Mouse (Mus musculus) heart, embryonic 13.5 days (tissue): ENCODE measurements around the gene Ctsh. TPM values are rescaled to one million over a fixed set of nuclear protein-coding genes. Genes with fewer than 3 reads are reported as not detected.

Experiments
- ATAC-seq: fragments of 200-750 bp; cut with Nextera tagmentation; 2 replicates; pipeline ENCODE4 v1.8.0; 2017; ENCODE audit warnings: moderate TSS enrichment; ENCODE audit not compliant: insufficient number of reproducible peaks, low FRiP score, low TSS enrichment; ENCODE audit errors: extremely low read depth
- H3K27ac ChIP-seq: fragments of 300-500 bp; sonication (generic); replicated peaks from 2 replicates; pipeline ENCODE4 v1.5.1; 2015; ENCODE audit warnings: moderate library complexity, mild to moderate bottlenecking, inconsistent platforms
- H3K27me3 ChIP-seq: fragments of 300-500 bp; sonication (generic); replicated peaks from 2 replicates; pipeline ENCODE4 v1.6.1; 2015; ENCODE audit warnings: mild to moderate bottlenecking, inconsistent platforms
- H3K36me3 ChIP-seq: fragments of 300-500 bp; sonication (generic); 2 replicates; pipeline ENCODE4 v1.6.1; 2015; ENCODE audit warnings: mild to moderate bottlenecking, inconsistent platforms
- H3K4me1 ChIP-seq: fragments of 300-500 bp; sonication (generic); 2 replicates; pipeline ENCODE4 v1.6.1; 2015; ENCODE audit warnings: inconsistent platforms
- H3K4me2 ChIP-seq: fragments of 300-500 bp; sonication (generic); 2 replicates; pipeline ENCODE4 v1.6.1; 2015; ENCODE audit warnings: inconsistent platforms, mild to moderate bottlenecking, moderate library complexity
- H3K4me3 ChIP-seq: fragments of 300-500 bp; sonication (generic); 2 replicates; pipeline ENCODE4 v1.5.1; 2015; ENCODE audit warnings: moderate library complexity, mild to moderate bottlenecking, inconsistent platforms
- H3K9ac ChIP-seq: fragments of 300-500 bp; sonication (generic); 2 replicates; pipeline ENCODE4 v1.6.1; 2015; ENCODE audit warnings: inconsistent platforms, mild to moderate bottlenecking, moderate library complexity
- H3K9me3 ChIP-seq: fragments of 300-500 bp; sonication (generic); 2 replicates; pipeline ENCODE4 v1.6.1; 2016; ENCODE audit warnings: inconsistent platforms
- WGBS: fragments of 180-500 bp; shearing (Covaris S2); methylation state at CpG from one replicate; pipeline ENCODE4 v1.1.7; 2015; ENCODE audit warnings: mixed read lengths; 5-methylcytosine and 5-hydroxymethylcytosine counted together
- polyA plus RNA-seq: library from polyadenylated mRNA; unstranded; fragments of >200 nt; fragmentation: Nextera tagmentation; extraction: Ambion mirVana; gene quantifications from 2 replicates; pipeline ENCODE4 v1.2.1, GENCODE M21; 2015

The Ctsh gene
- polyA plus RNA-seq, 1 experiment from 2014 or later, result 46.5 TPM

GRCm38 (mm10) chr9:90082992-90083391 lies 29.0 kb downstream of the Ctsh start:
- no peak overlapping the region for H3K27ac ChIP-seq
- ATAC-seq, result no peak
- no peaks in the 10 kb centered on the region for H3K4me1 ChIP-seq
- no peaks in the 10 kb centered on the region for H3K27me3 ChIP-seq
- H3K36me3 ChIP-seq, result peaks cover 24% of the 10 kb centered on the region
- H3K9me3 ChIP-seq, result no peaks in the 10 kb centered on the region
- 94% methylated on average over 1 of the region's 1 CpGs for WGBS
- no peak overlapping the region for H3K4me2 ChIP-seq
- no peak overlapping the region for H3K9ac ChIP-seq
- no peak overlapping the region for H3K4me3 ChIP-seq

DNA sequence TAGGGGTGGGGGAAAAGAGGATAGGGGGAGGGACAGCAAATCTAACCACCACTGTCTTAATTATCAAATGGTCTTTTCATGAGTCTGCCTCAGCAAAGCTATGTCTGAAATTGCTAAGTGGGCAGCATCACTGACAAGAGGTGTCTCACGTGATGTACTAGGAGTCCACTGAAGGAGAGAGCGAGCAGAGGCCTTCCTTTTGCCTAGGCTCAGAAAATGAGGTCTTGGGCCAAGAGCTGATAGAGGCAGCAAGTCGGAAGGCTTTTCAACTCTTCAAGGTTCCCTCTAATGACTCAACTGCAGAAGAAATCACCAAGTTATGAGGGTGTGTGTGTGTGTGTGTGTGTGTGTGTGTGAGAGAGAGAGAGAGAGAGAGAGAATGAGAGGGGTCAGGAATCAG lies 30.2 kb downstream of the Ctsh start:
- no peak overlapping the region for H3K4me3 ChIP-seq
- peaks cover 35% of the 10 kb centered on the region for H3K36me3 ChIP-seq
- WGBS, result 79% methylated on average over 3 of the region's 3 CpGs
- no peak for ATAC-seq
- H3K9ac ChIP-seq, result no peak overlapping the region
- H3K27ac ChIP-seq, result no peak overlapping the region
- H3K27me3 ChIP-seq, result no peaks in the 10 kb centered on the region
- no peaks in the 10 kb centered on the region for H3K4me1 ChIP-seq
- H3K4me2 ChIP-seq, result no peak overlapping the region
- H3K9me3 ChIP-seq, result no peaks in the 10 kb centered on the region

DNA sequence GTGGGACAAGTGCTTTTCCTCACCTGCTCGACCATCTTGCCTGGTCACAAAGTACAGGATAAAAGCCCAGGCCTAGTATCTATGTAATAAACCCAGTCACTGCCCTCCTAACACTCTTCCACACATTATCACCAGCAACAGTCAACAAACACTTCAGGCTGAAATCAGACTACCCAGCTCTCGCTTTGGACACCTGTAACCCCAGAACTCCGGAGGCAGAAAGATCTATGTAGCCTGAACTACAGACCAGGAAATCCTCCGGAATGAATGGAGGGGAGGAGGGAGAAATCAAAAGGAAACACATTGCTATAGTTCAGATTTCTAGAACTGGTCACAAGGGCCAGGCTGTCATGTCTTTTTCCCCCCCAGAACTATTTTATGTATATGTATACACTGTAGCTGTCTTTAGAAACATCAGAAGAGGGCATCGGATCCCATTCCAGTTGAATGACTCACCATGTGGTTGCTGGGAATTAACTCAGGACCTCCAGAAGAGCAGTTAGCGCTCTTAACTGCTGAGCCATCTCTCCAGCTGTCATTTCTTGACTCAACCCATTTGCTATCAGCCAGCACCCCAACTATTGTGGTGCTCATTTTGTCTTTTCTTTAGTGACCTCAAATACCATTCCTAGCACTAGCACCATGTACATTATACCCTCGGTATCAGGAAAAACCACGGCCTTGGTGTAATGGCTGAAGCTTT lies 31.0 kb downstream of the Ctsh start:
- no peak for ATAC-seq
- Histone ChIP-seq H3K27ac (no peak overlapping the region), H3K4me1 (no peaks in the 10 kb centered on the region), H3K4me3 (no peak overlapping the region), H3K9me3 (no peaks in the 10 kb centered on the region), H3K36me3 (peaks cover 43% of the 10 kb centered on the region), H3K9ac (no peak overlapping the region), H3K27me3 (no peaks in the 10 kb centered on the region), H3K4me2 (no peak overlapping the region)
- 74% methylated on average over 8 of the region's 8 CpGs for WGBS

DNA sequence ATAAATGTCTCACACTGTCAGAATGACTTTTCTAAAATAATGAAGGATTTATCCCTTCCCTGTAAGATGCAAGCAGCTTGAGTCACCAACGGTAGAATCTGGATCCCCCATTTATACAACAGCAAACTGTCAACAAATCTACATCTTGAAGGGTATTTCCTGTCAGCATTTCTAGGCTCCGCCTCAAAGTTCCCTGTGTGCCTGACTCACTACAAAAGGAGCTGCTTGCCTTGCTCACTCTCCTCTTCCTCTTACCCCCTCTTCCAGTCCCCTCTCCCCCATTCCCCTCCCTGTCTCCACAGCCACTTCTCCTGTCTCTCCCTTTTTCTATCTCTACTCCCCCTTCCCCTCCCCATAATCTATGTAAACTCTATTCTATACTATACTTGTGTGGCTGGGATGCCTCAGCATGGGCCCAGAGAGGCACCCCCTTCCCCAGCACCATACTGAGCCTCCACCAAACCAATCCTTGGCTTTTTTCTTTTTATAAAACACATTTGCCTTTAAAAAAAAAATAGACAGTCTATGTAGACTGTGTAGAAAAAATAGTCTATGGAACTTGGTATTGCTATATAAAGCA lies 34.0 kb downstream of the Ctsh start:
- no peak overlapping the region for H3K4me3 ChIP-seq
- ATAC-seq, result no peak
- H3K9me3 ChIP-seq, result no peaks in the 10 kb centered on the region
- H3K27ac ChIP-seq, result no peak overlapping the region
- no peaks in the 10 kb centered on the region for H3K4me1 ChIP-seq
- no peaks in the 10 kb centered on the region for H3K27me3 ChIP-seq
- WGBS, result 80% methylated on average over 2 of the region's 2 CpGs
- no peak overlapping the region for H3K4me2 ChIP-seq
- H3K36me3 ChIP-seq, result peaks cover 69% of the 10 kb centered on the region
- H3K9ac ChIP-seq, result no peak overlapping the region

DNA sequence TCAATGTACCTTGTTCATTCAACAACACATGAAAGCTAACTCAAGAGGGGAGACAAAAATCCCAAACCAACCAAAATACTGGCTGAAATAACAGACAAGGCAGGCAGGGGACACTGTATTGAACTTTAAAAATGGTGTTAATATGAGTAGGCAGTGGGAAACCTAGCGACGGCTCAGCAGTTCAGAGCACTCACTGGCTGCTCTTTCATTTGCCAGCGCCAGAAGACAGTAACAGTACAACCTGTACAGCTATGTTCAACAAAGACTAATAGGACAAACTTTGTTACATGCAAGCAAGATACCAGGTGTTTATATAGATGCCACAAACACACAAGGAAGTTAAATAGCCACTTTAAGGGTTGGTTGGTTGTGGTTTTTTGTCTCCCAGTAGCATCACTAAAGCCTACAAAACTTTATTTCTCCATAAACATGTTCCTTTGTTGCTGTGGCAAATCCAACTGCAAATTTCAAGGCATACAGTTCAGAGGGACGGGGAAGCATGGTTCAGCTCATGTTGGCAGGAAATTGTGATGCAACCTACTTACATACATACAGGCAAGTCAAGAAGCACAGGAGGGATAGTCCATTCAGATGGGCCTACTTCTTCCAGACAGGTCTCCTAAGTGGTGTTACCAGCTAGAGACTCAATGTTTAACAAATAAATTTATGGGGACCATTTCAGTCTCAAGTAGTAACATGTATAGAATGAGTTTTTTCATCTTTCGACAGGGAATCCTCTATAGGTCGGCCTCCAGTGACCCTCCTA lies 35.6 kb downstream of the Ctsh start:
- Histone ChIP-seq H3K27ac (no peak overlapping the region), H3K36me3 (peaks cover 76% of the 10 kb centered on the region), H3K9me3 (no peaks in the 10 kb centered on the region), H3K9ac (no peak overlapping the region), H3K4me1 (no peaks in the 10 kb centered on the region), H3K4me3 (no peak overlapping the region), H3K27me3 (no peaks in the 10 kb centered on the region), H3K4me2 (no peak overlapping the region)
- 93% methylated on average over 6 of the region's 6 CpGs for WGBS
- ATAC-seq, result no peak

- Histone ChIP-seq H3K4me1 (no peaks in the 10 kb centered on the region), H3K9ac (no peak overlapping the region), H3K27me3 (no peaks in the 10 kb centered on the region), H3K36me3 (peaks cover 98% of the 10 kb centered on the region), H3K27ac (no peak overlapping the region), H3K9me3 (no peaks in the 10 kb centered on the region), H3K4me3 (no peak overlapping the region), H3K4me2 (no peak overlapping the region)
- 87% methylated on average over 5 of the region's 5 CpGs for WGBS
- no peak for ATAC-seq
Observed at GRCm38 (mm10) chr9:90098934-90099333, 45.0 kb downstream of the Ctsh start.

DNA sequence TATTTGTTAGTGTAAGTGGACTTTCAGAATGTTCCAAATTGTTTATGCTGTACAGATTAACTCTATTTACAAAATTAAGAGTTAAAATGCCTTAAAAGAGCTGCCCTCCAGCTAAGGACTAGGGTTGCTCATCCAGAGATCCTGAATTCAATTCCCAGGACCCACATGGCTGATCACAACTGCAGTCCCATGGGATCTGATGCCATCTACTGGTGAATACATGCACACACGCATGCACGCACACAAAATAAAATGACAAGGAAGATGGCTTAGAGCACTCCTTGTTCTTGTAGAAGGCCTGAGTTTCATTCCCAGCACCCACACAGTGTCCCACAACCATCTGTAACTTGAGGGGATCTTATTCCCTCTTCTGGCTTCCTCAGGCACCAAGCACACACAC lies 46.8 kb downstream of the Ctsh start:
- Histone ChIP-seq H3K27me3 (no peaks in the 10 kb centered on the region), H3K4me1 (peaks cover 4% of the 10 kb centered on the region; the same call in 1 of the 2 replicates), H3K36me3 (peaks cover 99% of the 10 kb centered on the region), H3K9ac (no peak overlapping the region), H3K4me2 (no peak overlapping the region), H3K4me3 (no peak overlapping the region), H3K27ac (no peak overlapping the region), H3K9me3 (no peaks in the 10 kb centered on the region)
- ATAC-seq, result no peak
- WGBS, result 59% methylated on average over 2 of the region's 2 CpGs

- peaks cover 17% of the 10 kb centered on the region for H3K4me1 ChIP-seq
- no peaks in the 10 kb centered on the region for H3K27me3 ChIP-seq
- no peak overlapping the region for H3K9ac ChIP-seq
- peaks cover 89% of the 10 kb centered on the region for H3K36me3 ChIP-seq
- ATAC-seq, result no peak
- no peak overlapping the region for H3K27ac ChIP-seq
- no peaks in the 10 kb centered on the region for H3K9me3 ChIP-seq
- H3K4me3 ChIP-seq, result no peak overlapping the region
- no peak overlapping the region for H3K4me2 ChIP-seq
- 89% methylated on average over 1 of the region's 1 CpGs for WGBS
Observed at GRCm38 (mm10) chr9:90105462-90105861, 51.5 kb downstream of the Ctsh start.

- Histone ChIP-seq H3K4me3 (no peak overlapping the region), H3K4me2 (no peak overlapping the region), H3K27me3 (no peaks in the 10 kb centered on the region), H3K36me3 (peaks cover 75% of the 10 kb centered on the region), H3K27ac (no peak overlapping the region), H3K9ac (no peak overlapping the region), H3K9me3 (no peaks in the 10 kb centered on the region), H3K4me1 (peaks cover 28% of the 10 kb centered on the region)
- no peak for ATAC-seq
- WGBS, result 91% methylated on average over 1 of the region's 1 CpGs
Observed at GRCm38 (mm10) chr9:90106915-90107314, 53.0 kb downstream of the Ctsh start.

GRCm38 (mm10) chr9:90108272-90108671 lies 54.3 kb downstream of the Ctsh start:
- no peak for ATAC-seq
- H3K36me3 ChIP-seq, result peaks cover 61% of the 10 kb centered on the region

DNA sequence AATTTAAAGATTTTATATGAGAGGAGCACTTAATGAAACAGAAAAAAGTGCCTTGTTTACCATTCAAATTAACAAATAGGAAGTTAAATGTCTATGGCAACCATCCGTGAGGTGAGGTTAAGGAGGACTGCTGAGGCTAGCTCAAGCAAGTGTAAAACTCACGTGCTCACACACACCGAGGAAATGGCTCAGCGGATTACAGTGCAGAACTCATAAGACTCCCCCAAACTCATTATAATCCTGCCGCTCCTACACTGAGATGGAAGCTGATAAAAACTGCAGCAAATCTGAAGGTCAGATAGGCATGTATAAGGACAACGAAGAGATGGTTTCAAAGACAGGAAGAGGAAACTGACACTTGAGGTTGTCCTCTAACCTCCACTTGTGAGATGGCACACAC lies 55.4 kb downstream of the Ctsh start:
- Histone ChIP-seq H3K36me3 (peaks cover 50% of the 10 kb centered on the region), H3K4me3 (no peak overlapping the region), H3K4me2 (peak overlapping the region; percentile 7; the same call in 1 of the 2 replicates), H3K9me3 (no peaks in the 10 kb centered on the region), H3K27ac (no peak overlapping the region), H3K9ac (no peak overlapping the region), H3K4me1 (peaks cover 36% of the 10 kb centered on the region), H3K27me3 (no peaks in the 10 kb centered on the region)
- WGBS, result 63% methylated on average over 6 of the region's 6 CpGs
- no peak for ATAC-seq

More at GRCm38 (mm10) chr9:90108272-90108671, 54.3 kb downstream of the Ctsh start:
- Histone ChIP-seq H3K4me1 (peaks cover 39% of the 10 kb centered on the region), H3K4me3 (no peak overlapping the region), H3K27me3 (no peaks in the 10 kb centered on the region), H3K9ac (no peak overlapping the region), H3K27ac (no peak overlapping the region), H3K9me3 (no peaks in the 10 kb centered on the region), H3K4me2 (no peak overlapping the region)
